Mouse (Mus musculus) neural tube, embryonic 14.5 days (tissue): ENCODE measurements at regions not wholly inside any gene's neighbourhood (a gene's known extent, or its start where the extent isn't known, plus 50 kb on each side); places are given as distances from the start of the nearest gene placed in this dataset.

Experiments used
- ATAC-seq: fragments of 200-750 bp; cut with Nextera tagmentation; 2 replicates; pipeline ENCODE4 v1.8.0; 2017; ENCODE audit warnings: low read depth, mild to moderate bottlenecking, moderate TSS enrichment, moderate library complexity
- H3K27ac ChIP-seq: fragments of 300-500 bp; sonication (generic); 2 replicates; pipeline ENCODE4 v1.5.1; 2014; ENCODE audit warnings: low read depth, mild to moderate bottlenecking, control low read depth, low read length, moderate library complexity, mixed read lengths
- H3K27me3 ChIP-seq: fragments of 300-500 bp; sonication (generic); 2 replicates; pipeline ENCODE4 v1.6.1; 2014; ENCODE audit warnings: low read length; ENCODE audit not compliant: control insufficient read depth, insufficient read depth
- H3K36me3 ChIP-seq: fragments of 300-500 bp; sonication (generic); 2 replicates; pipeline ENCODE4 v1.6.1; 2014; ENCODE audit warnings: low read length, mixed read lengths; ENCODE audit not compliant: control insufficient read depth, insufficient read depth
- H3K4me1 ChIP-seq: fragments of 300-500 bp; sonication (generic); 2 replicates; pipeline ENCODE4 v1.6.1; 2014; ENCODE audit warnings: low read length; ENCODE audit not compliant: control insufficient read depth, insufficient read depth
- H3K4me2 ChIP-seq: fragments of 300-500 bp; sonication (generic); 2 replicates; pipeline ENCODE4 v1.6.1; 2014; ENCODE audit warnings: mild to moderate bottlenecking, low read depth, low read length, control low read depth
- H3K4me3 ChIP-seq: fragments of 300-500 bp; sonication (generic); 2 replicates; pipeline ENCODE4 v1.5.1; 2014; ENCODE audit warnings: low read depth, low read length, control low read depth, mixed read lengths
- H3K9ac ChIP-seq: fragments of 300-500 bp; sonication (generic); replicated peaks from 2 replicates; pipeline ENCODE4 v1.6.1; 2014; ENCODE audit warnings: low read depth, mild to moderate bottlenecking, control low read depth, low read length, mixed read lengths
- H3K9me3 ChIP-seq: fragments of 300-500 bp; sonication (generic); 2 replicates; pipeline ENCODE4 v1.6.1; 2016; ENCODE audit warnings: low read length; ENCODE audit not compliant: control insufficient read depth
- WGBS: fragments of 180-500 bp; shearing (Covaris S2); extraction: QIAGEN DNeasy Blood & Tissue Kit; methylation state at CpG from one replicate; pipeline ENCODE4 v1.1.7; 2014; 5-methylcytosine and 5-hydroxymethylcytosine counted together

DNA sequence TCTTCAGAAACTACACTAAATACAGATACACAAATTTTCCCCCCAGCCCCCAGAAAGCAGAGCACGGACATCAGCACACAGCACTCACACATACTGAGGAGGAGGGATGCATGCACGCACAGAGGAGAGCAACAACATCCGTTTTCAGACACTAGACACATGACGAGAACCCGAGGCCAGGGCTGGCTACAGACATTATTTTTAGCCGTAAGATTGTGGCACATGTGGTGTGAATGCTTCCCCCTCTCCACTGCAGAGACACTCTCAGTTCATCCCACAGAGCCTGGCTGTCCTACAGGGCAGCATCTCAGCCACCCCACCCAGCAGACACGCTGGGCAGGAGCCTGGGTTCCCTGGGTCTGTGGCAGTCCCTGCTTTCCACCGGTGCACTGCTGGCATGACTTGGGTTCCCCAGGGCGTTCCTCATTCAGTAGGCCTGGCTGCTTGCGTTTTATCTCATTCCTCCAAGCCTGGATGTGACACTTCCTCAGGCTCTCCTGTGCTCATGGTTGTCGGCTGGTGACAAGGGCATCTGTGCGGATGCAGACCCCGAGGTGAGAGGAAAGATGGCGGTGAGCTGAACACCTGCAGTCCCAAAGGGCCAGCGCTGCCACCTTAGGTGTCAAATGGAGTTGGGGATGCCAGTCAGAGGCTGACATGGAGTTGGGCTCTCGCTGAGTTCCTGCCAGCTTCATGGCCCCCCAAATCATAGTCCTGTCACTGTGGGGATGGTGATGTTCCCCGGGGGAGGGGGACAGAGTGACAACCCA lies 247.1 kb upstream of the Myt1l start:
- WGBS = 45% methylated on average over 17 of the region's 17 CpGs
- no peaks in the 10 kb centered on the region for H3K36me3 ChIP-seq
- no peak overlapping the region for H3K9ac ChIP-seq
- no peaks in the 10 kb centered on the region for H3K9me3 ChIP-seq
- peak overlapping the region; percentile 95 for H3K27ac ChIP-seq
- H3K4me3 ChIP-seq = no peak overlapping the region
- peaks cover 21% of the 10 kb centered on the region for H3K4me1 ChIP-seq
- no peak overlapping the region for H3K4me2 ChIP-seq
- H3K27me3 ChIP-seq = no peaks in the 10 kb centered on the region
- ATAC-seq = peak; percentile 24; the same call in 1 of the 2 replicates

DNA sequence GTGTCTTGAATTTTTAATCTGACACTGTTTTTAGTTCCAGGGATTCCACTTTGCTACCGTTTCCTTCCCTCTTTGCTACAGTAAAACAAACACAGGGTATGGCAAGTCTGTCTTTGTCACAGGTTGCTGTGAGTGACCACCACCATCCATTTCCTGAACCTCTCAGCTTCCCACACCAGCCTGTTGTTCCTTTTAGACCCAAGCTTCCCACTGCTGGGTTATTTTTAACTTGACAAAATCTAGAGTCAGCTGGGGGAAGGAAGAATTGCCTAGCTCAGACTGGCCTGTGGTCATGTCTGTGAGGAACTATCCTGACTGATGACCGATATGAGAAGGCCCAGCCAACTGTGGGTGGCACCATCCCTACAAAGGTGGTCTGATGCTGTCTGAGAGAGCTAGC lies 239.4 kb upstream of the Myt1l start:
- Histone ChIP-seq H3K27ac (no peak overlapping the region), H3K9ac (no peak overlapping the region), H3K27me3 (no peaks in the 10 kb centered on the region), H3K36me3 (no peaks in the 10 kb centered on the region), H3K9me3 (no peaks in the 10 kb centered on the region), H3K4me3 (no peak overlapping the region), H3K4me1 (no peaks in the 10 kb centered on the region), H3K4me2 (no peak overlapping the region)
- no peak for ATAC-seq
- 70% methylated on average over 2 of the region's 2 CpGs for WGBS

DNA sequence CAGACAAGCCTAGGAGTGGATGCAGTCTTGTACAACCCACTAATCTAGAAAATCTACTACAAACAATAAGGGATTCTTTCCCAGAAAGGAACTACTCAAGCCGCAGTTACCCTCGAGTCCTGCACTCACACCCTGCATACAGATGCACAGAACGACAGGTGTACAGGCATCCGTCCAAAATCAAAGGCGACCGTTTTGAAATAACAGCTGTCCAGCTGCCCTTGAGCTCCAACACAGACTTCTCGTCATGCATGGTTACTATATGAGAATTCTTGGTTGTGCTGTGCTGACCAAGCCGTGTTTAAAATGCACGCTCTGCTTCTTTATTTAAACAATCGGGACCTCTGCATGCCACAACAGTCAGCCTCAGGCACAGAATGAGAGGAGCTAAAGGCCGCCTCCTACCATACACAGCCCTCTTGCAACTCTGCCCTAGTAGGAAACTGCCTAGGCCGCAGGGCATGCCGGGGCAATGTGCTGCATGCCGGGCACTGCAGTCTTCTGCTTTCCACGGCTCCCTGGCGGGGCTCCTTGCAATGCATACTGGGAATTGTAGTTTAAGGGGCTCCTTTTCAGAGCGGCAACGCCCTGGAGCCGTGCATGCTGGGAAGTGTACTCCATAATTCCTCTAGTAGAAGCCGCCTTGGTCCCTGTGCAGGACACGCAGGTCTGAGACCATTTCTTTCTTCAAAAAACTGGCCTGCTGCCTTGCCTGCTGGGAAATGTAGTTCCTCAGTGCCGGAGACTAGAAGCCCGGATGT lies 237.4 kb upstream of the Myt1l start:
- no peaks in the 10 kb centered on the region for H3K4me1 ChIP-seq
- H3K36me3 ChIP-seq = no peaks in the 10 kb centered on the region
- H3K4me3 ChIP-seq = peak overlapping the region; percentile 9
- ATAC-seq = peak; percentile 100
- peak overlapping the region; percentile 57 for H3K9ac ChIP-seq
- H3K4me2 ChIP-seq = peak overlapping the region; percentile 53
- peak overlapping the region; percentile 76 for H3K27ac ChIP-seq
- WGBS = 10% methylated on average over 23 of the region's 23 CpGs
- no peaks in the 10 kb centered on the region for H3K9me3 ChIP-seq
- no peaks in the 10 kb centered on the region for H3K27me3 ChIP-seq

DNA sequence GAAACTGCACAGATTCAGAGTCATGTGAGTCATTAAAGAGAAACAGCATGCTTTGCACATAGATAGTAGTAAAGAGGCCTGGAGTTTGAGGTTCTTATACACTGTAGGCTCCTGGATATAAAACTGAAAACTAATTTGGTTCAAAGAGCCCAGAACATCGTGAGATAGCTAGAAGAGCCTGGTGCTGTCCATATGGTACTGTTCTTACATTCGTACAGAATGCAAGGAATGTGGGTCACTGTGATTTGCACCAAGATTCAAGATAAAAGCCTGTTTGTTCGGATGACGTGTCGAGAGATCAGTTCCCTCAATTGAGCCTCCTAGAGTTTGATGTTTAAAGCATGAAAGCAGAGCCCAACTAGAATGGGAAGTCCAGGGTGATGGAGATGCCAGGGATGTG lies 230.2 kb upstream of the Myt1l start:
- Histone ChIP-seq H3K4me1 (no peaks in the 10 kb centered on the region), H3K36me3 (no peaks in the 10 kb centered on the region), H3K4me2 (no peak overlapping the region), H3K9ac (no peak overlapping the region), H3K27me3 (no peaks in the 10 kb centered on the region), H3K27ac (no peak overlapping the region), H3K4me3 (no peak overlapping the region), H3K9me3 (no peaks in the 10 kb centered on the region)
- ATAC-seq = no peak
- 85% methylated on average over 5 of the region's 5 CpGs for WGBS

DNA sequence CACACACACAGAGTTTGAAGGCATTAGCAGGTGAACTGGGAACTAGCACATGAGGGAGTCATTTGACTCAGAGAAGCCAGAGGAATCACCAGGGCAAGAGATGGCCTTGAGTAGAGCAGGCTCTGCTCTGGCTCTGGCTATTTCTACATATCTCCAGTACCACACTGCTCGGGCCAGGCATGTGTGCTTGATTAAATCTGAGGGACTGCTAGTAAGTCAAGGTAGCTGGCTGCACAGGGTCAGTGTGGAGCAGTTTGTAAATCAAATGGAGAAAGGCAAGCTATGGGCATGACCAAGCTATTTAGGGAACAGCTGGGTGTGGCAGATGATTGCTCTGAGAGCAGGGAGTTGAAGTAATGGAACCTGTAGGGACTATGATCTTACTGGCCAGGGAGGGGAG lies 212.5 kb upstream of the Myt1l start:
- H3K4me1 ChIP-seq = no peaks in the 10 kb centered on the region
- ATAC-seq = no peak

DNA sequence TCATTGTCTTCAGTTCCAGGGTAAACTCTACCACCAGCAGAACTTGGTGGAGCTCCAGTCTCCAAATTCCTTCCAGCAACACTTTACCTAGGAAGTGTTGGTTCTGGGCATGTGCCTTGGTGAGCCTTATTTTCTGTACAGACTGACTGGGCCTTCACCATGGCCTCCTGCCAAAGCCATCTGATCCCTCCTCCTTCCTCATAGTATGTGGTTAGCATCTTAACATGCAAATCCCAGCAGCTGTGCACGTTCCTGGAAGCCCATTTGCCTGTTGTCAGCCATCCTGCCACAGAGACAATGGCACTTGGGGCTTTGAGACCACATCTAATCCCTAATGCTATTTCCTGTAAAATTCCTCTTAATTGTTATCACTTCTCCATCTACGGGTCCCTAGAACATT lies 206.7 kb upstream of the Myt1l start:
- H3K9ac ChIP-seq = no peak overlapping the region
- no peaks in the 10 kb centered on the region for H3K27me3 ChIP-seq
- no peak overlapping the region for H3K4me3 ChIP-seq
- 38% methylated on average over 2 of the region's 2 CpGs for WGBS
- H3K4me2 ChIP-seq = no peak overlapping the region
- H3K9me3 ChIP-seq = no peaks in the 10 kb centered on the region
- no peaks in the 10 kb centered on the region for H3K4me1 ChIP-seq
- H3K36me3 ChIP-seq = no peaks in the 10 kb centered on the region
- H3K27ac ChIP-seq = no peak overlapping the region
- ATAC-seq = no peak

More for the DNA sequence above, 212.5 kb upstream of the Myt1l start:
- 57% methylated on average over 1 of the region's 1 CpGs for WGBS
- Histone ChIP-seq H3K9ac (no peak overlapping the region), H3K4me3 (no peak overlapping the region), H3K9me3 (no peaks in the 10 kb centered on the region), H3K27me3 (no peaks in the 10 kb centered on the region), H3K36me3 (no peaks in the 10 kb centered on the region), H3K27ac (no peak overlapping the region), H3K4me2 (no peak overlapping the region)

DNA sequence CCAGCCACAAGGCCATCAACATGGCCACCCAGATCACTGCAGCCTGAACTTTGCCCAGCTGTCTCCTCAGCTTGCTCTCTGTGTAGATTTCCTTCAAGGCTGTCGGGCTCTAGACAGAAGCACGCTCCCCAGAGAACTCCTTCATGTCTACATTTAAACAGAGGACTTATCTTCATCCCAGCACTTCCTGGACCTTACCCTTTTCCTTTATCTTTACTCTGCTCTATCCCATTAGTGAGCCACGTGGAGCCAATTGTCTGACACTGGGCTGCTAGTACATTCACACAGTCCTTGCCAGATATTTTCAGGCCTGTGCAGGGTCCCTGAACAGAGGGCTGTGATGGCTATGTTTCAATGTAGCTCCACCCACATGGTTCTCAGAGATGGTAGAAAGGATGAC lies 204.7 kb upstream of the Myt1l start:
- no peaks in the 10 kb centered on the region for H3K36me3 ChIP-seq
- H3K4me1 ChIP-seq = no peaks in the 10 kb centered on the region
- H3K9ac ChIP-seq = no peak overlapping the region
- no peak overlapping the region for H3K4me2 ChIP-seq
- H3K27ac ChIP-seq = no peak overlapping the region
- no peak overlapping the region for H3K4me3 ChIP-seq
- 80% methylated on average over 3 of the region's 3 CpGs for WGBS
- no peaks in the 10 kb centered on the region for H3K9me3 ChIP-seq
- no peaks in the 10 kb centered on the region for H3K27me3 ChIP-seq
- ATAC-seq = no peak

DNA sequence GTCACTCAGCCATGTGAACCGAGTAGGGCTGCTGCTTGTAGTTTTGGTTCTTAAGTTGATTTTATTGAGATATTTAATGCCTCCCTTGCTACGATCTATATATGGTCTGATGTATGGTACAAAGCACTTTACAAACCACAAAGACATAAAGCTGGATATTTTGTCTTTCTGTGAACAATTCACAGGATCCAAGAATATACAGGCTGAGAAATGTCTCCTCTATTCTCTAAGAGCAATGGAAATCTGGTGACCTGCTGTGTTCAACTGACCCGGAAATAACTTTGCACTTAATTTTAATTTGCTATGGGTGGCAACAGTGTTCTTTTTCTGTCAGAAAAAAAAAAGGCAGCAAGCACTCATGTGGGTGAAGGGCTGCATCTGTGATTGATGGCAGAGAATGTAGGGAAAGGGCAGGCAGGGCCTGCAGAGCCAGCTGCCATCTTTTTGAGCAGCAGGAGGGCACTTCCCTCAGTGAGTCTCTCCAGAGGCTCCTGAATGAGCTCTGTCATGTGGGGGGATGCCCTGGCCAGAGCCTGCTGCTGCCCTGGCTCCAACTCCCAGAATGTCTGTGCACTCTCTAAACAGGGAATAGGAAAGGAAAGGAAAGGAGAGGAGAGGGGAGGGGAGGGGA lies 192.2 kb upstream of the Myt1l start:
- H3K27ac ChIP-seq = no peak overlapping the region
- no peaks in the 10 kb centered on the region for H3K27me3 ChIP-seq
- no peaks in the 10 kb centered on the region for H3K36me3 ChIP-seq
- H3K4me1 ChIP-seq = no peaks in the 10 kb centered on the region
- H3K4me2 ChIP-seq = no peak overlapping the region
- 0 out of 2 replicates have a peak, but pooled peaks have one; percentile 31 for ATAC-seq
- 19% methylated on average over 3 of the region's 3 CpGs for WGBS
- no peaks in the 10 kb centered on the region for H3K9me3 ChIP-seq
- no peak overlapping the region for H3K9ac ChIP-seq
- no peak overlapping the region for H3K4me3 ChIP-seq

DNA sequence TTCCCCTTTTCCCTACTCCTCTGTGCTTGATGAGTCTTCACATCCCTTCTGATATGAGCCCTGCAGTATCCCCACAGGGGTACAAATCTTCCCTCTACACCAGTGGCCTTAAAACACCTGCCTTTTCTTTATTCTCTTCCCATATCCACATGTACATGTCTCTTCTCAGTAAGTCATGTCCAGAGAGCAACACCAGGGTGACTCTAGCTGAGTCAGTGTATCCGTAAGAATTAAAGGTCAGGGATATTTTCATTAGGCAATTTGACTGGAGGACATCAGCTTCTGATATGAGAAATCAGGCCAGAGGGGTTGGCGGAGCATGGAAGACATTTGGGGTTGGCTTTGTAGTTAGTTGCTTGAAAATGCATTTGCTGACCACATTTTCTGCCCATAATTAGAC lies 190.8 kb upstream of the Myt1l start:
- Histone ChIP-seq H3K4me2 (no peak overlapping the region), H3K4me1 (no peaks in the 10 kb centered on the region), H3K27ac (no peak overlapping the region), H3K4me3 (no peak overlapping the region), H3K9me3 (no peaks in the 10 kb centered on the region), H3K27me3 (no peaks in the 10 kb centered on the region), H3K36me3 (no peaks in the 10 kb centered on the region), H3K9ac (no peak overlapping the region)
- WGBS = 92% methylated on average over 2 of the region's 2 CpGs
- no peak for ATAC-seq
